Mouse (Mus musculus): Measurements from ENCODE around the gene Dock4.

DNA sequence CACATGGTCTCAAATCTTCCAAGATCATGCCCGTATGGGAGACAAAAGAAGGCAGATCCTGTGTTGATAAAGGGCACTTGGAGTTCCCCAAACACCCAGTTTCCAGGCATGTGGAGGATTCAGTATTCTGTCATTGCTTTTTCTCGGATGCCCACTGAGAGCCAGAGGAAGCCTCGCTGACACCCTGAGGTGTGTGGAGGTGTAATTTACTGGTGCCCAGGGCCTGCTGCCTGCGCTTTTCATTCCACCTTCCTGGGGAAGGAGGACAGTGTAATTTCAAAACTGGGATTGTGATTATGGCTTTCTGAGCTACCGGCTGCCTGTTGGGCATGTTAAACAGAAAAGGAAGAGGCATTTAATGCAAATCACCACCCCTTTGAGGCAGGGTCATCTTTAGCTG is 101.1 kb downstream of the Dock4 start:
- TF ChIP-seq CTCF (IDR thresholded peaks at IDR 0.05) = no peak
- no peak for TF ChIP-seq POLR2A (IDR thresholded peaks at IDR 0.05; ENCODE audit: insufficient read depth, low read depth, low read length)
- TF ChIP-seq EP300 (IDR thresholded peaks at IDR 0.05; ENCODE audit: insufficient read depth, low read depth, low read length) = no peak
